Mouse (Mus musculus) cerebellum, adult 18-20 months (tissue): Measurements from ENCODE around the gene Wdpcp.
"Not testable (repeated sequence)": the region's sequence is repeated elsewhere in the genome, so short reads cannot be mapped to it uniquely, and the experiment has no call there.

Source experiments
- DNase-seq, 2 experiments: peaks; one replicate each; pipeline ENCODE4 v3.0.0; 2021

Gene Wdpcp

DNA sequence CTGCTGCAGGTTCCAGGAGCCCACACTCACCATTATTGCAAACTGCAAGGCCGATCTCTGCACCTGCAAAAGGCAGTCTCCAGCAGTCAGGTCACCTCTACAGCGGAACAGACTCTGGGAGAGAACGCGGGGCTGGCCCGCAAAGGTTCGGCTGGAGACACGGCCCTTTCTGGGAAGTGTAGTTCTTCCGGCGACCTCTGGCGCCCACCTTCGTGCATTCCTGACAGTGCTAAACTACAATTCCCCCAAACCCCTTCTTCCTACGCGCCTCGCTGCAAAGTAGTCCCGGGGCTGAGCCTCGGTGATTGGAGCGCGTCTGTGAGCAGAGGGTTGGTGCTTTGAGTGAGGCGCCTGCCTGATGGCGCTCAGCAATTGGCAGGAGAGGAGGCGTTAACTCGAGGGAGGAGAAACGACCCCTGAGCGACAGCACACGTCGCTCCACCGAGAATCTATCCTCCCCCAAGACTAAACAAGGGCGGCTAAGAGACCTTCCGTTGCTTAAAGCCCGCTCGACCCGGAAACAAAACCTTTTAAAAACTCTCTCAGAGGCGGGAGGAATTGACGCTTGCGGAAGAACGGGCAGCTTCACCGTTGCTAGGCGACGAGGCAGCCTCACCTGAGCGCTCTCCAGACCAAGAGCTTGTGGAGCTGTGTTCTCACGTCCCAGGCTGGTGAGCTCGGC lies at the start of gene Wdpcp, which contains the start of gene Mdh1:
TSS of gene Wdpcp (plus strand) at position 536 of the 682 bp plus-strand sequence.
TSS of gene Mdh1 (minus strand) at position 668 of the 682 bp plus-strand sequence.
- peak; percentile 94 to 97 for DNase-seq

DNA sequence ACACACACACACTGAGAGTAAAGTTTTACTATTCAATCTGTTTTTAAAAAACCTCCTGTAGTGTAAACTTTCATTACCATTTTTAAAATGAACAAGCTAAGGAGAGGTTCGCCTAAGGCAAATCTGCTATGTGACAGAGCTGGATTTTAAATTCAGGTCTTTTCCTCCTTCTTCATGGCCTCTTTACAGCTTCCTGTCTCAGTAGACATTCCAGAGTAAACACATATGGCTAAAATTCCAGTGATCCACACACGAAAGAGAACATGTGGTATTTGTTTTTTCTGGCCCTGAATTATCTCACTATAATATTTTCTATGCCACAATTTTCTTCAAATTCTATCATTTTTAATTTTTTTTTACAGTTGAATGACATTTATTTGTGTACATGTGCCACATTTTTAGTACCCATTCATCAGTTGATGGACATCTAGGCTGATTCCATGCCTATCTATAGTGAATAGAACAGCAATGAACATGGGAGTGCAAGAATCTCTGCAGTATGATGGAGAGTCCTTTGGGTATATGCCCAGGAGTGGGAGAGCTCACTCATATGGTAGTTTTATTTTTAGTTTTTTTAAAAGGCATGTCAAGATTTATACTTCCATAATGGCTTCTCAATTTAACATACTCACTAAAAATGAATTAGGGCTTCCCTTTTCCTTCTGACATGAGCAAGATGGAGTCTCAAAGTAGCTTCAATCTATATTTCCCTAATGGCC lies 43.2 kb upstream of the Wdpcp start:
- DNase-seq = no peak

DNA sequence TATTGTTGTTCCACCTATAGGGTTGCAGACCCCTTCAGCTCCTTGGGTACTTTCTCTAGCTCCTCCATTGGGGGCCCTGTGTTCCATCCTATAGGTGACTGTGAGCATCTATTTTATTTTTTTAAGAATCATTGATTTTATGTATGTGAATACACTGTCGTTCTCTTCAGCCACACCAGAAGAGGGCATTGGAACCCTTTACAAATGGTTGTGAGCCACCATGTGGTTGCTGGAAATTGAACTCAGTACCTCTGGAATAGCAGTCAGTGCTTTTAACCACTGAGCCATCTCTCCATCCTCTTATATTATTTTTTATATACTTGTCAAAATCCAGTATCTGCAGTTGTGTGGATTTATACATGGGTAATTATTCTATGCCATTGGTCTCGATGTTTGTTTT lies 41.2 kb upstream of the Wdpcp start:
- DNase-seq = not testable (repeated sequence)

DNA sequence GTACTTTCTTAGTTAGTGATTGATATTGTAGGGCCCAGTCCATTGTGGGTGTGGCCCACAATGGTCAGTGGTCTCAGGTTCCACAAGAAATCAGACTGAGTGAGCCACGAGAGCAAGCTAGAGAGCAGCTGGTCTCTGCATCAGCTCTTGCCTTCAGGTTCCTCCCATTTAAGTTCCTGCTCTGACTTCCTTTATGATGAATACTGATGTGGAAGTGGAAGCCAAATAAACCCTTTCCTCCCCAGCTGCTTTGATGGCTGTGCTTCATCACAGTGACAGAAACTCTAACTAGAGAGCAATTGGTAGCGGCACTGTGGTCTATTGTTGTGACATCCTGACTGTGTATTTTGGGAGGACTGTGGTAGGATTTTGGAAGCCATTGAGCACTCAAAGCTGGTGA lies 32.0 kb upstream of the Wdpcp start:
- no peak for DNase-seq

GRCm38 (mm10) chr11:21540622-21541021 lies 31.4 kb upstream of the Wdpcp start:
- no peak for DNase-seq

- no peak for DNase-seq
Observed at GRCm38 (mm10) chr11:21542731-21543130, 29.3 kb upstream of the Wdpcp start.

- no peak for DNase-seq
Observed at GRCm38 (mm10) chr11:21545021-21545420, 27.0 kb upstream of the Wdpcp start.

GRCm38 (mm10) chr11:21545951-21546350 lies 26.1 kb upstream of the Wdpcp start:
- no peak for DNase-seq

GRCm38 (mm10) chr11:21546671-21547070 lies 25.4 kb upstream of the Wdpcp start:
- no peak for DNase-seq

DNA sequence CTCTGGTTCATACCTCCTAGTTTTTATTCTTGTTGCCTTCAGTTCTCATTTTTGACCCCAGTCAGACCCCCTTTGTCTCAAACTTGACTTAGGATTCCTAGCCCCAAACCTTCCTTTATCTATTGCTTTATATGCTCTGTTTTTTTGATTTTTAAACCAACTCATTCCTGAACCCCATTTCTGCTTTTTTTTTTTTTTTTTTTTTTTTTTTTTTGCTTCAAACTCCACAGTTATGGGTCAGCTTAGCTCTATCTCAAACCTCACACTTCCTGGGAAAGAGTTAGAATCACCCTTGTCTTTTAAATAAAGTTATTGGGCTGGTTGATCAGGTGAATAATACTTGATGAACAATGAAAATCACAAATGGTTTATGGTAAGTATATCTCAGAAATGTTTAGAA lies 24.5 kb upstream of the Wdpcp start:
- no peak for DNase-seq

DNA sequence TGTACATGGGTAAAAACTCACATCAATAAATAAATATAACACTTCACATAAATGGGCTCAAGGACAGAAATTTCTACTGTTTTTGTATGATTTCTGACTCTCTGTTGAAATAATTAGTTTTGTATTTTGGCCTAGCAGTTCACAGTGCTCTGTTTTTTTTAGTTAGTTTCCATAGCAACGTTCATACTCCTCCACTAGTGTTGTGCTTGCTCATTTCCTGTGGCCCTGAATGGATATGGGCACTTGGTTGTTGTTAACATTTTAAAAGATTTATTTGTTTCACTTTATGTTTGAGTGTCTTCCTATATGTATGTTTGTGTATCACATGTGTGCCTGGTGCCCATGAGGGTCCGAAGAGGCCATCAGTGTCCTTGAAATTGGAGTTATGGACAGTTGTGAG lies 23.0 kb upstream of the Wdpcp start:
- no peak for DNase-seq

DNA sequence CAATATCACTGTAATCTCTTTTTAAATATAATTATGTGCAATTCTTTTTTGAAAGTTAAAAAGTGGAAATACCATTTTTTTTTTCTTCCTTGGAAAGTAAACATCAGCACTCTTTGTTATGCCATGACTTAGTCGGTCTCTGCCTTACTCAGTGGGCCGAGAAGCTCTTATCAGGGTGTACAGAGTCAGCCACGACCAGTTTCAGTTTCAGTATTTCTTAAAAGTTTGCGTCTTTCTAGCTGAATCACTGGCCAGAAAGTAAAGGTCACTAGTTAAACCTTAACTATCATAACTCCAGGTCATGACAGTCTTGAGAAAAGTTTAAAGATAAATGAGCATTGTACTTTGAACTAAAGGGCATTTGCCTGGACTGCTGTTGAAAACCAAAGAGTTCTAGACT lies 22.3 kb upstream of the Wdpcp start:
- no peak for DNase-seq

DNA sequence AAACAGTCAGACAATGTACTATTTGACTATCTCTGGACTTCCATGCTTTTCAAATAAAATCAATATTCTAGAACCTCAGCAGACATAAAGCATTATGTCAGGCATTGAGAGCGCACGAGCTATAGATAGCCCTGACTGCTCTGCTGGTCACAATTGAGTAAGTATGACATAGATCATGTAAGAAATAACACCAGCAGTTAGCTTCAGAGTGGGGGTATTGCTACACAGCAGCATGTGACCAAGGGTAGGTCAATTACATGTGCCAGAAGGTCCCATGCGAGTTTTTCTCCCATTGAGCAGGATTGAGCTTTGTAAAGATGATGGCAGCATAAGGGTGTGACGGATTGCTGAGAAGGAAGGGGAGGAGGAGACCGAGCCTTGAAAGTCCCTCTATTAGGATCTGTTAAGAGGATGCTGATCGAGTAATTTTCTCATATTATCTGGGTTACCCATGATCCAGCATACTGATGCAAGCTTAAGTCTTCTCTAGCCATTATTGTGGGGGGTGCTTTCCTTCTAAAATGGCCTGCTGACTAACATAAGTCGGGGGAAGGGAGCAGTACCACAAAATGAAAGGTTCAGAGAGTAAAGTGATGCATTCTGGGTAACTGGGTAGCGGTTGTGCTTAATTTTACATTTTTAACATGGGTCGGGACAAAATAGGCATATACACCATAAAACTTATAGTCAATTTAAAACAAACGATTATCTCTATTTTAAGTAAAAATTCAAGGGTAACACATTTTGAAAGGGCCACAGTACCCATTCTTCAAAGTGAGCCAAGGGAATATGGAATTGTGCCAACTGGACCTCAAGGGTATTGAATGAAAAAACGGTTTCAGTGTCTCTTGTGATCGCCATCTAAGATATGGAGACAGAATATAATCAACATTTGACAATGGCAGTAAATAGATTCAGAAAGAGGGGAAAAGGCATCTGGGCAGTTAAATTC lies 21.5 kb upstream of the Wdpcp start:
- DNase-seq = no peak

GRCm38 (mm10) chr11:21552049-21552448 lies 20.0 kb upstream of the Wdpcp start:
- no peak for DNase-seq

DNA sequence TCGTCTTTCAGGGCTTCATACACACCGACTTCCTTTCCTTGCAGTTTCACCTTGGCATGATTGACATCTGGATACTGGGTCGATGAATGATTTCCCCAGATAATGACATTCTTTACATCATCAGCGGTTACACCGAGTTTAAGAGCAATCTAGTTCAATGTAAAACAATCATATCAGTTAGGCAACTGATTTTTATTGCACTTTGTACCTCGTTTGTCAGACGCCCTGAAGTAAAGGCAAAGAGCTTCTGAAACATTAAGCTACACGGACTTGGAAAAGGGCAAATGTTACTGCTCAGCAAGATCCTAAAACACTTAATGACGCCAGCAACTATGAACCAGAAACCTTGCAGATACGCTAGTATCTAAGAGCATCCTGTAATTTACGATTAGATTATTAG lies 12.3 kb upstream of the Wdpcp start:
- no peak for DNase-seq

DNA sequence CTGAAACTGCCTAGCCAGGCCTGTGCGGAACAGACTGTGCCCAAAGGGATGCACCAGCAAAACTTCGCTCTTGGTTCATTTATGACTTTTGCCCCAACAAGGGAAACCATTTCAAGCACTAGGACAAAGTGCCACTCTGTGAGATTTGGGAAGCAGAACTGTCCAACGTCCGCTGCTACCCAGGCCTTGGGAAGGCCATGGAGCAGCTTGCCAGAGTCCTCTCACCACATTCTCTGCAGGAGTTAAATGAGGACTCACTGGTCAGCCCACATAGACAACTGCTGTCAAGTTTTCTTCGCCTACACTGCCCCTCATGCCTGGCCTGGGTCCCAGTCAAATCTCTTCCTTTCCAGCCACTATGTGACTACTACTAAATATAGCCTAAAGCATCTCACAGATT lies 10.7 kb upstream of the Wdpcp start:
- no peak for DNase-seq

DNA sequence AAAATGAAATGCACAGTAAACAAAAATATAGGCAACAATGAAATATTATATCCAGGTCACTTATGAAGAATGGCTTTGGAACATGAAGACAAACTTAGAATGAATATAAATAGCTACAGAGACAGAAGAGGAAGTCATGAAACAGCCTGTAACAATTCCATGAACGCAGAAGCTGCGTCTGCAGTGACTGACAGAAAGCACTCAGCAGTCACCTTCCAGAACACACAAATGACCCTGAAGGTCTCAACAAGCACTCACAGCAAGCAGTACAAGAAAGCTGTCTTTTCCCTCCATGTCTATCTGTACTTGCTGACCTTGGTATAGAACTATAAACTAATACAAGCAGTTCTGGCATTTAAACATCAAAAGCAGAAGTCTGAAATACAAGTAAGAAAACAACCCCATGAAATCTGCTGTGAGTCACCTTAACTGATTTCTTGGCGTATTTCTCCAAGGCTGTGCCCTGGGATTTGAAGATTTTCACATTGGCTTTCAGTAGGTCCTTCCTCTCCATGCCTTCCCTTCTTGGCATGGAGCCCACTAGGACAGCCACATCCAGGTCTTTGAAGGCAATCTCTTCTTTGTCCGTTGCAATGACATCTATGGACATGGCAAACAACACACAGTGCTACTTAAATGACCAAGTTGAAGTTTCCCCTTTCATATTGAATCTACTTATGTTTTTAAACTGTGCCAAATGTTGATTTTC lies 8.3 kb upstream of the Wdpcp start:
- peak; percentile 39 to 44 for DNase-seq

- no peak for DNase-seq
Observed at GRCm38 (mm10) chr11:21564681-21565405, 7.2 kb upstream of the Wdpcp start.

- no peak for DNase-seq
Observed at GRCm38 (mm10) chr11:21566934-21567333, 5.1 kb upstream of the Wdpcp start.

DNA sequence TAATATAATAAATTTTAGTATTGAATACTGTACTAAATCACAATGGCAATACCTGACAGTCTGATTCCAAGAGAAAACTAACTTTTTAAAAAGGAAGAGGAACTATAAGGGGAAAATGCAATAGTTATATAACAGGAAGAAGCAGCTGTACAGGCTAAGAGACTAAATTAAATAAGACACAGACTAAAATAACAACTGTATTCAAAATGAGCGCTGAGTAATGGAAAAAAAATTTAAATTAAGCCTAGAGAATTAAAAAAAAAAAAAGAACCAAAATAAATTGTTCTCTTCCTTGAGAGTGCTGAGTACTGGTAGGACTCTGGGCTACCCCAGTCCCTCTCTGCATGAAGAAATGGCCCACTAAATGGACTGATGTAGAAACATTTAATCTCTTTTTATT lies 4.3 kb upstream of the Wdpcp start:
- DNase-seq = no peak

DNA sequence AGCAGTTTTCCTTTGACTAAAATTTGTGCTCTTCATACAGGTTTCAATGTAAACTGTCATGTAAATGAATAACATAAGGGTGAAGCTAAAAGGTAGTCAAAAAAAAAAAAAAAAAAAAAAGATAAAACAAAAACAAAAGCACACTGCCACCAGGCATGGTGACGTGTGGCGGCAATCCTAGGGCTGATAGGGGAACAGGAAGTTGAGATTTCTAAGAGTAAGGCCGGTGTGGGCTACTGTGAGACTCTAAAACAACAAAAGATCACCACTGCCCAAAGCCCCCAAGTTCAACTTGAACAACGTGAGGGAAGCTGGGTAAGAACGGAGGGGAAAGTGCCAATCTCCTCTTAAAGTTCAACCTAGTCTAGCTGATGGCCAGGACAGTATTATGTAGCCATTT lies 3.0 kb upstream of the Wdpcp start:
- DNase-seq = no peak
